9 mouse cellular contexts compared by ENCODE assay signal in genomic region chr12:109445499-109446235, GRCm38 (mm10). TPM values are rescaled to one million over a fixed set of nuclear protein-coding genes. Genes with fewer than 3 reads are reported as not detected.
DNase-seq lines count a peak whose midpoint lies in the region; ATAC-seq and TF ChIP-seq lines count a peak whose summit lies in the region.
"Had no signal": no experiment of that assay in that cellular context is flagged by ENCODE, and none has a peak within 500 bp of the region (broad histone marks: within the 10 kb centered on the region; RNA-seq: fewer than 3 reads in every experiment).

No protein-coding gene starts in this region.

- H3K27me3 ChIP-seq in heart, postnatal 0 days (ENCODE audit: control insufficient read depth, insufficient read depth, low read length), result peaks cover 43% of the 10 kb centered on the region
- peaks cover 7% of the 10 kb centered on the region for H3K27me3 ChIP-seq in heart, adult 2 months (ENCODE audit: control insufficient read depth, insufficient read depth, low read length)
- H3K27me3 ChIP-seq in forebrain, embryonic 13.5 days, result peaks cover 29% of the 10 kb centered on the region
- peaks cover 17% of the 10 kb centered on the region for H3K27me3 ChIP-seq in liver, embryonic 11.5 days (replicated peaks; ENCODE audit: control insufficient read depth, insufficient read depth, low read length)
- H3K27me3 ChIP-seq in neural tube, embryonic 14.5 days (ENCODE audit: control insufficient read depth, insufficient read depth, low read length), result no peaks in the 10 kb centered on the region; the same call in 1 of the 2 replicates

- 26% methylated on average over 19 of the region's 19 CpGs for WGBS in heart, postnatal 0 days
- WGBS in heart, adult 2 months, result 33% methylated on average over 19 of the region's 19 CpGs
- 3% methylated on average over 19 of the region's 19 CpGs for WGBS in forebrain, embryonic 13.5 days
- WGBS in liver, embryonic 11.5 days, result 18% methylated on average over 19 of the region's 19 CpGs
- 2% methylated on average over 19 of the region's 19 CpGs for WGBS in neural tube, embryonic 14.5 days

- TF ChIP-seq POLR2A in heart, adult 2 months (IDR thresholded peaks at IDR 0.05; ENCODE audit: insufficient read depth, low read depth, low read length), result no peak

- DNase-seq in heart, postnatal 0 days (ENCODE audit: low spot score), result peak; percentile 12
- no peak for DNase-seq in heart, adult 2 months
- DNase-seq in adrenal gland, postnatal 36 days, result peak; percentile 31 to 47
- DNase-seq in liver, embryonic 11.5 days (ENCODE audit: low spot score), result no peak
- no peak for DNase-seq in ovary, adult 18-20 months (ENCODE audit: low spot score)
- no peak for DNase-seq in spleen, postnatal 14 days (ENCODE audit: low spot score in 2 of 2)

- TF ChIP-seq CTCF in heart, postnatal 0 days (IDR thresholded peaks at IDR 0.05; ENCODE audit: low read depth), result no peak
- TF ChIP-seq CTCF in heart, adult 2 months (IDR thresholded peaks at IDR 0.05), result no peak

- H3K36me3 ChIP-seq in heart, postnatal 0 days (replicated peaks; ENCODE audit: control insufficient read depth, insufficient read depth, low read length), result no peaks in the 10 kb centered on the region
- H3K36me3 ChIP-seq in heart, adult 2 months (ENCODE audit: control insufficient read depth, insufficient read depth, low read length), result no peaks in the 10 kb centered on the region
- H3K36me3 ChIP-seq in forebrain, embryonic 13.5 days (ENCODE audit: poor library complexity, severe bottlenecking), result no peaks in the 10 kb centered on the region
- H3K36me3 ChIP-seq in liver, embryonic 11.5 days (ENCODE audit: control insufficient read depth, insufficient read depth, low read length), result no peaks in the 10 kb centered on the region
- no peaks in the 10 kb centered on the region for H3K36me3 ChIP-seq in neural tube, embryonic 14.5 days (ENCODE audit: control insufficient read depth, insufficient read depth, low read length)
- H3K36me3 ChIP-seq: G1E had no signal

- H3K79me2 ChIP-seq in heart, adult 2 months (replicated peaks; ENCODE audit: control insufficient read depth, insufficient read depth, low read length), result no peaks in the 10 kb centered on the region

- H3K27ac ChIP-seq in heart, postnatal 0 days (ENCODE audit: low read depth), result no peak overlapping the region
- H3K27ac ChIP-seq in heart, adult 2 months, result no peak overlapping the region
- H3K27ac ChIP-seq in forebrain, embryonic 13.5 days, result peak overlapping the region; percentile 59
- H3K27ac ChIP-seq in liver, embryonic 11.5 days (ENCODE audit: low read depth, low read length), result no peak overlapping the region
- H3K27ac ChIP-seq in neural tube, embryonic 14.5 days (ENCODE audit: low read depth, low read length), result no peak overlapping the region

- peak overlapping the region; percentile 50 for H3K4me2 ChIP-seq in heart, postnatal 0 days (ENCODE audit: low read depth, low read length)
- peak overlapping the region; percentile 36 for H3K4me2 ChIP-seq in forebrain, embryonic 13.5 days
- peak overlapping the region; percentile 39 for H3K4me2 ChIP-seq in liver, embryonic 11.5 days
- H3K4me2 ChIP-seq in neural tube, embryonic 14.5 days (ENCODE audit: low read depth, low read length), result no peak overlapping the region

- TF ChIP-seq EP300 in heart, postnatal 0 days (IDR thresholded peaks at IDR 0.05; ENCODE audit: low read depth), result no peak
- TF ChIP-seq EP300 in heart, adult 2 months (IDR thresholded peaks at IDR 0.05; ENCODE audit: insufficient read depth, low read depth, low read length), result no peak

- no peak overlapping the region for H3K9ac ChIP-seq in heart, postnatal 0 days (replicated peaks; ENCODE audit: low read depth, low read length)
- no peak overlapping the region for H3K9ac ChIP-seq in heart, adult 2 months (ENCODE audit: low read depth, low read length)
- H3K9ac ChIP-seq in forebrain, embryonic 13.5 days, result no peak overlapping the region
- no peak overlapping the region for H3K9ac ChIP-seq in liver, embryonic 11.5 days (ENCODE audit: low read depth, low read length)
- H3K9ac ChIP-seq in neural tube, embryonic 14.5 days (replicated peaks; ENCODE audit: low read depth, low read length), result no peak overlapping the region

- H3K4me3 ChIP-seq in heart, postnatal 0 days (ENCODE audit: low read depth, low read length), result no peak overlapping the region
- no peak overlapping the region for H3K4me3 ChIP-seq in heart, adult 2 months
- peak overlapping the region; percentile 15; the same call in 1 of the 2 replicates for H3K4me3 ChIP-seq in forebrain, embryonic 13.5 days
- H3K4me3 ChIP-seq in liver, embryonic 11.5 days (ENCODE audit: low read depth, low read length), result no peak overlapping the region
- no peak overlapping the region for H3K4me3 ChIP-seq in neural tube, embryonic 14.5 days (ENCODE audit: low read depth, low read length)

- H3K4me1 ChIP-seq in heart, postnatal 0 days (ENCODE audit: control insufficient read depth, insufficient read depth), result 0 out of 2 replicates have a peak, but pooled peaks cover 5% of the 10 kb centered on the region
- no peaks in the 10 kb centered on the region for H3K4me1 ChIP-seq in heart, adult 2 months (ENCODE audit: control insufficient read depth, insufficient read depth, low read length)
- H3K4me1 ChIP-seq in forebrain, embryonic 13.5 days, result peaks cover 76% of the 10 kb centered on the region
- peaks cover 39% of the 10 kb centered on the region for H3K4me1 ChIP-seq in liver, embryonic 11.5 days (replicated peaks; ENCODE audit: control insufficient read depth, insufficient read depth, low read length)
- peaks cover 13% of the 10 kb centered on the region; the same call in 1 of the 2 replicates for H3K4me1 ChIP-seq in neural tube, embryonic 14.5 days (ENCODE audit: control insufficient read depth, insufficient read depth, low read length)

- intact Hi-C loops in heart, adult 2 months (cut with DNase I), result no loop called here

- H3K9me3 ChIP-seq in heart, postnatal 0 days (replicated peaks; ENCODE audit: control insufficient read depth, low read length), result no peaks in the 10 kb centered on the region
- H3K9me3 ChIP-seq in forebrain, embryonic 13.5 days (replicated peaks), result no peaks in the 10 kb centered on the region
- no peaks in the 10 kb centered on the region for H3K9me3 ChIP-seq in liver, embryonic 11.5 days (ENCODE audit: control insufficient read depth, low read length)
- no peaks in the 10 kb centered on the region for H3K9me3 ChIP-seq in neural tube, embryonic 14.5 days (ENCODE audit: control insufficient read depth, low read length)

- no peak for ATAC-seq in heart, postnatal 0 days (ENCODE audit: insufficient read depth, low read depth)
- ATAC-seq in forebrain, embryonic 13.5 days, result peak; percentile 52
- ATAC-seq in liver, embryonic 11.5 days (replicated peaks; ENCODE audit: low FRiP score), result peak; percentile 33; the same call in 1 of the 2 replicates
- ATAC-seq in neural tube, embryonic 14.5 days (ENCODE audit: low read depth), result peak; percentile 42; the same call in 1 of the 2 replicates

RNA-seq across cellular contexts. Expression of gene Dlk1, which starts 7.0 kb away (rescaled TPM):
- 45.0 and 55.2 TPM in 2 replicates for total RNA-seq in heart, postnatal 0 days (2014; rRNA removed; ENCODE audit: low replicate concordance)
- polyA plus RNA-seq in heart, postnatal 0 days (2015; fragmentation: Nextera tagmentation; extraction: Ambion mirVana), result 55.1 and 62.9 TPM in 2 replicates
- under 1 TPM in 1 of 2 experiments, not detected in 1; 0.23 TPM for total RNA-seq in heart, adult 2 months (2021)
- 0.90 and 1.3 TPM in 2 replicates for polyA plus RNA-seq in heart, adult 2 months (2012; rRNA removed)
- 100 to 1,000 TPM; 490 to 535 TPM for total RNA-seq in adrenal gland, postnatal 36 days (2021)
- polyA plus RNA-seq in forebrain, embryonic 13.5 days (2015; fragmentation: Nextera tagmentation; extraction: Ambion mirVana), result 69.3 and 118 TPM in 2 replicates
- polyA plus RNA-seq in liver, embryonic 11.5 days (2014; fragmentation: Nextera tagmentation; extraction: Ambion mirVana), result 744 and 770 TPM in 2 replicates
- polyA plus RNA-seq in neural tube, embryonic 14.5 days (2014; fragmentation: Nextera tagmentation; extraction: Ambion mirVana), result 46.9 and 55.7 TPM in 2 replicates
- polyA plus RNA-seq: G1E had no signal

Comparison
In these comparisons a context has a peak if more than half of its experiments do, and no peak if none do; other contexts are left out.
1. DNase-seq: peak in heart, postnatal 0 days (single experiment) and adrenal gland, postnatal 36 days (2 of 2); none in heart, adult 2 months (0 of 2), liver, embryonic 11.5 days (single experiment), ovary, adult 18-20 months (single experiment) and spleen, postnatal 14 days (0 of 2).
2. RNA of gene Dlk1, which starts 7.0 kb away (polyA plus RNA-seq): 744 to 770 TPM in liver, embryonic 11.5 days, 69.3 to 118 TPM in forebrain, embryonic 13.5 days, 55.1 to 62.9 TPM in heart, postnatal 0 days and 46.9 to 55.7 TPM in neural tube, embryonic 14.5 days; 0.90 to 1.3 TPM in heart, adult 2 months; every median in the first group is over 10 times any median in the second.